Mouse (Mus musculus) v-Abl transformed pro-B cells (cell line): ENCODE measurements around the gene Gje1.

Experiments used
- in situ Hi-C, 2 experiments: fragments of 400-800 bp; cut with MboI; formaldehyde crosslinking; loops; one replicate each; pipeline ENCODE4 v1.15.1; 2025; ENCODE audit not compliant: unreplicated experiment in 2 of 2

The Gje1 gene

DNA sequence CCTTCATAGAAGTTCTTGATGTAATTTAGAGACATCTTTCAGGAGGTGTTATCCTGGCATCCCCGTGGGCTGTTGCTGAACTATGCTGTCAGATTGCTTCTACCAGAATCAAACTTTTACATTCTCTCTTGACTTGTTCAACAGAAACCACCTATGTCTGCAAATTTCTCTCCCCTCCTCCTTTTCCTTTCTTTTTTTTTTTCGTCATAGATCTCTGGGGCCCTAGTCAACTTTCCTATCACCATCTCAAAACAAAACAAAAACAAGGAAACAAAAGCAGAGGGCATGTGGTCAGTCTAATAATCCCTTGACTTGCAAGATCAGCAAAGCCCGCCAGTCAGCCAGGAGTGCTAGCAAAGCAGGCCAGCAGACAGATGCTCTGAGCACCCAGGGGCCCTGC lies at the start of gene Gje1:
Gje1 (minus strand) TSS at position 101 of the 400 bp plus-strand sequence.
- in situ Hi-C loops = loop anchor here in 1 of 2 experiments (25.0 kb wide), 2 partner anchors 1281 to 1706 kb away; partner anchors contain the start of gene Sf3b5

- in situ Hi-C loops = no loop called here
Observed at GRCm38 (mm10) chr10:14760618-14761017, 42.6 kb upstream of the Gje1 start.

DNA sequence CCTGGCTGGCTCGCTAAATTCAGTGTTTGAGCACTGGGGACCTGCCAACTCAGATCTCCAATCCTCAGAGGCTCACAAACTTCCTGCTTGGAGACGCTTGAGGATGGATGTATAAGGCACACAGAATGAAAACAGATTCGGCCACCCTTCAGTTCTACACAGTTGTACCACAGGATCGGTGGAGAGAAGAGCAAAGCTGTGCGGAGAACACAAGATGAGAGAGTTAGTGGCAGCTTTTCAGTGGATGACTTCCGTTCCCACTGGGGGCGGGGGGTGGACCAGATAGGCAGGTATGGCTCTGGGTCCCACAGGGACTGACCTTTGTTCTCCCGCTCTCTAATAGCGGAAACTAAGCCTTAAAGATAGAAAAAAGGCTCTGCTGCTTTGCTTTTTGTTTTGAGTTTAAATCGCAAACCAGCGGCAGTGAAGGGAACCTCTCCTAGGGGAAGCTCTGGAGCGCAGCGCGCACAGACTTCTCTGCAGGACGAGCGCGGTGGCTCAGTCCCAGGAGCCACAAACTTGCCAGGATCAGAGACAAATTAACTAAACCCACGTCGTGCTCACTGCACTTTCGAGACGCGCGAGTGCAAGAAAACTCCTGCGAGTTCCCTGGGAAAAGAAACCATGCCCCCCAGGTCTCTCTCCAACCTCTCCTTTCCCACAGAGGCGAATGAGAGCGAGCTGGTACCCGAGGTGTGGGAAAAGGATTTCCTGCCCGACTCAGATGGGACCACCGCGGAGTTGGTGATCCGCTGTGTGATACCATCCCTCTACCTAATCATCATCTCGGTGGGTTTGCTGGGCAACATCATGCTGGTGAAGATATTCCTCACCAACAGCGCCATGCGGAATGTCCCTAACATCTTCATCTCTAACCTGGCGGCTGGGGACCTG lies 41.9 kb upstream of the Gje1 start:
- in situ Hi-C loops = no loop called here

- in situ Hi-C loops = no loop called here
Observed at GRCm38 (mm10) chr10:14734285-14734684, 16.3 kb upstream of the Gje1 start.

GRCm38 (mm10) chr10:14725671-14726070 lies 7.7 kb upstream of the Gje1 start:
- in situ Hi-C loops = no loop called here

DNA sequence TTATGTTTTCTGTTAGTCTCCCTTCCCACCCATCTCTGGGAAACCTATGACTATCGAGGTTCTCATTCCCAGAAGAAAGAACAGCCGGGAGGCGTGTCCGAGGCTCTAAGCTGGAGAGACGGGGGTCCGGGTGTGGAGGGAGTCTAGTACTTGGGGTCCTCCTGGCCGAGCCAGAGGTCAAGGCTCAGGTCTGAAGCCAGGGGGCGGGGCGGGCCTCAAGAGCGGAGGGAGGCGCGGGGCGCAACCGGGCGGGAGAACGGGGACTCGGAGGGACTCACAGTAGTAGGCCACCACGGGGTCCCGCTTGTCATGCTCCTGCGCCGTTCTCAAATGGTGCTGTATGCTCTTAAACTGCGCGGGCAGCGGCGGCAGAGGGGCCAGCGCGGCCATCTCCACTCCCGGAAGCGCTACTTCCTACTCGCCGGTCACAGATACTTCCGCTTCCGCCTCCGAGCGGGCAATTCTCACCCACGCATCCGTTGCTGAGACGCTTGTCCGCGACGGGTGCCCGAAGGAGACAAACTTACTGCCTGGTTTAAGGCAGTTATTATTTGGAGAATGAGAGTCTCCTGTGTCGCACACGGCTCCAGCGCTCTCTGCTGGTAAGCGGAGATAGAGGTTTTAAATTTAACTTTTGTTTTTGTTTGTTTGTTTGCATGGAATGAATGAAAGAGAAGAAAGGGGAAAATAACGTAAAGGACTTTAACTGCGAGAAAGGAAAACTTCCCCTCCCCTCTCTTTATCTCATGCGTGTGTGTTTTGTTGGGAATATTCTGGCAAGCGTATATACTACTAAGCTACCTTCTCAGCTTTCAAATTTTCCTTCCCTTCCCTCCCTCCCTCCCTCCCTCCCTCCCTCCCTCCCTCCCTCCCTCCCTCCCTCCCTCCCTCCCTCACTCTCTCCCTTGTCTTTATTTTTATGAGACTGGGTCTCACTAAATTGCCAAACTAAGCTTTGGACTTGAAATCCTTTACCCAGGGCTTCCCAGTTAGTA lies 12.6 kb downstream of the Gje1 start, which contains the start of the genes Vta1 and Nmbr:
Vta1 (minus strand) TSS at position 489 of the 995 bp plus-strand sequence.
Nmbr (plus strand) TSS at position 520 of the 995 bp plus-strand sequence.
- in situ Hi-C loops = loop anchor here (10.0 to 25.0 kb wide), 4 partner anchors 251 to 1693 kb away; partner anchors contain the start of genes Adat2 (in 1 of the 2), Pex3 (in 1 of the 2) and Sf3b5 (in 1 of the 2)

DNA sequence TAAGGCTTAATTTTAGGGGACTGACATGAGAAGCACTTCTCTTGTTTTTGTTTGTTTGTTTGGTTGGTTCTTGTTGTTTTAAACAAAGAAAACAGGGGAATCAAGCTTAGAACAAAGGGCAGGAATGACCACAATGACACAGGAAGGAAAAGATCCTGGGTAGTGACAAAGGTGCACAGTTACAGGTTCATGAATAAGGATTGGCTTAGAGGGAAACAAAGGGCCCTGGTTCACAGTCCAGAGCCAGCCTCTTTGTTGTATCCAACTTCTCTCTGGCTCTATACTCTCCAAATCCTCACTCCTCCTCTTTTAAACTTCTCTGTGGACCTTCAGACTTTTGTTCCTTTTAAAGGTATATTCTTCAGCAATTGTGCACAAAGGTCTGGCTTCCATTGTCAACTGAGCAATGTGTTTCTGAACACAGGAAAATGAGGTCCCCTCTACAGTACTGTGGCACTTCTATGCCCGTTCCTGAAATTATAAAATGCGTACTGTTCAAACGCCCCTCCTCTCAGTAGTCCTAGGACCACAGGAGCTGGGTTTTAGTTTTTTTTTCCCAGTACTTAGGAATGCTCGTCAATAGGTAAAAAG lies 14.1 kb downstream of the Gje1 start:
- in situ Hi-C loops = loop anchor here (5.0 to 25.0 kb wide), 5 partner anchors 249 to 1692 kb away; partner anchors contain the start of genes Adat2 (in 1 of the 2), Pex3 (in 1 of the 2) and Sf3b5 (in 1 of the 2)

- in situ Hi-C loops = loop anchor here (5.0 to 25.0 kb wide), 5 partner anchors 248 to 1691 kb away; partner anchors contain the start of genes Adat2 (in 1 of the 2), Pex3 (in 1 of the 2) and Sf3b5 (in 1 of the 2)
Observed at GRCm38 (mm10) chr10:14703239-14703638, 14.8 kb downstream of the Gje1 start.

DNA sequence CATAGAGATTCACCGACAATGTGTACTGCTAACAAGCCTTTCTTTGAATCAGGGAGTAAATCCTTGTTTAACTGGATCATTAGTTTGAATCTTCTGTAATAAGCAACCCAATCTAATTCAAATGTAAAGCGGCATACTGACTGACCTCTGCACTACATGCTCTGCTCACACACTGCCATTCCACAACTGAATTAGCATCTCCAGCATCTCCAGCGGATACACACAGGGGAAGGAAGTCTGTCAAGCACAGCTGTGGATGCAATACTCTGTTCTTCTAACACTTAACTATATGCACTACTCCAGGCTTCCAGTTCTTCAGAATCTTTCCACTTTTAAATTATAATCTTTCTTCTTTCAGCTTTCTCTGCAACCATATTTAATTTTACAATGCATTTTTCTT lies 27.7 kb downstream of the Gje1 start:
- in situ Hi-C loops = loop anchor here (25.0 kb wide), 2 partner anchors 1153 to 1503 kb away; partner anchors contain the start of genes Ltv1 (in 1 of the 2) and Zc2hc1b (in 1 of the 2)

GRCm38 (mm10) chr10:14688785-14689442 lies 29.1 kb downstream of the Gje1 start:
- in situ Hi-C loops = loop anchor here (25.0 kb wide), 2 partner anchors 1152 to 1502 kb away; partner anchors contain the start of genes Ltv1 (in 1 of the 2) and Zc2hc1b (in 1 of the 2)

DNA sequence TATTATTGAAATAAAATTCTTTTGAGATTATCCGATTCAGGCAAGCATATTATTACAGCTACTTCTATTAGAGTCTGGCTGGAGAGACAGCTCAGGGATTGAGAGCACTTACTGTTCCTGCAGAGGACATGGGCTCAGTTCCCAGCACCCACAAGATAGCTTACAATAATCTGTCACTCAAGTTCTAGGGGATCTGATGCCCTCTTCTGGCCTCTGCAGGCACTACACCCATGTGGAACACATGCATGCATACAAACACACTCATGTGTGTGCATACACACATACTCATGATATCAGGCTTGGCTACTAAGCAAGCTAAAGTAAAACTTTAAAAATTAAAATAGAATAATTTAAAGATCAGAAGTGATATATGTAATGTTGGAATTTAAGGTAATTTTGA lies 32.4 kb downstream of the Gje1 start:
- in situ Hi-C loops = loop anchor here (25.0 kb wide), 2 partner anchors 1148 to 1498 kb away; partner anchors contain the start of genes Ltv1 (in 1 of the 2) and Zc2hc1b (in 1 of the 2)

DNA sequence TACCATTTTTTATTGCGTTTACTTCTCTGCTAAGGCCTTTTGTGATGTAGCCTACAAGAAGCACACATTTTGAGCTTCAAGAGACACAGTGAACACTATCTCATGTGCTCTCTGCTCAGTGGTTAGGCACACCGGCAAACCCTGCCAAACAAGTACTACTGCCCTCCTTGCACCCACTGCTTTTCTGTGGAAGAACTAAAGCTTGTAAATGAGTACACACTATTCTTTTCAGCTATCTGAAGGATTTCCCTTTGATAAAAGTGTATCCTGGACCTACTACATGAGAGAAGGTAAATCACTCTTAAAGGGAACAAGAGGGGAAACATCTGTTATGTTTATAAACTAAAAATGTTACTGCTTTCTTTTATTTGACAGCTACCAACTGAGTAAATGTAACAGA lies 51.9 kb downstream of the Gje1 start:
- in situ Hi-C loops = loop anchor here in 1 of 2 experiments (25.0 kb wide), 1 partner anchor 1254 kb away; no protein-coding TSS in a partner anchor
